Mouse (Mus musculus): Measurements from ENCODE around the gene Gm45062.

DNA sequence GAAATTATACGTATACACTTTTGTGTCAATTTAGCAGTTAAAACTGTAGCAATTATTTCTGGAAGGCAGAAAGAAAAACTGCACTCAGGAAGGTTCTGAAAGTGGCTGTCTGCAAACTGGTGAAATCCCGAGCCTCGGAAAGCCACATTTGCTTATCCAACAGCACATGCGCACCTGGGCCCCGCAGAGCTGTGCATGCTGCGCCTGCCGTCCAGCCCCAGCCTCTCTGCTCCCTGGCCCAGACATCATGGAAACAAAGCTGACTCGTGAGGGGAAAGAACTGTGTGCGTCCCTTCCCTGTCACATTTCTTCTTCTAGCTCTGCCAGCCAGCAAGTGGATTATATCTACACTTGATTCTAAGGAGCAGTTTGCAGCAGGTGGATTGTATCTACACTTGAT lies 154.8 kb downstream of the Gm45062 start:
- TF ChIP-seq POLR2A (IDR thresholded peaks at IDR 0.05; ENCODE audit: control insufficient read depth, extremely low read depth, insufficient read depth, low read length, poor library complexity) (no peak), CTCF (IDR thresholded peaks at IDR 0.05; ENCODE audit: borderline replicate concordance, control insufficient read depth, extremely low read depth, insufficient read depth, low read length, poor library complexity) (no peak)

Measured in thymus, adult 2 months (tissue).